Mouse (Mus musculus) frontal cortex, postnatal 36 days (tissue): ENCODE measurements at regions not wholly inside any gene's neighbourhood (a gene's known extent, or its start where the extent isn't known, plus 50 kb on each side); places are given as distances from the start of the nearest gene placed in this dataset.
A peak's percentile ranks its signal among the peaks of the same experiment; 100 is the strongest.

ENCODE experiments used
- DNase-seq, 2 experiments: peaks; one replicate each; pipeline ENCODE4 v3.0.0; 2022; ENCODE audit warnings: low spot score in 2 of 2

- no peak for DNase-seq
These were observed 1041.6 kb upstream of the Got2 start for GRCm38 (mm10) chr8:96929901-96930300.

DNA sequence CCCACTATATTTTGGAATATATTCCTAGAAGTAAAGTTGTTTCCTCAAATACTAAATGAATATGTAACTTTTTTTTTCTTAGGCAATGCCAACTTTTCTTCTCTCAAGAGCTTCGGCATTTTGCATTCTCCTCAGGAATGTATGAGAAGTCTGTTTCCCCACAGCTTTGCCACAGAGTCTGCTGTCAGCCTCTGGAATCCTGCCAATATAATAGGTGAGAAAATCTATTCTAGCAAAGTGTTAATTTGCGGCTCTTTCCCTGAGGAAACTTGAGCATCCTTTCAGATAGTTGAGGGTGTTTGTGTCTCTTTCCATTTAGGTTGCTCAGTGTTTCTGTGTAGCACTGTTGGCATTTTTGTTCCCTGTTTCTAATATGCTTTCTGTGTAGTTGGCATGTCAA is 992.6 kb upstream of the Got2 start:
- no peak for DNase-seq

DNA sequence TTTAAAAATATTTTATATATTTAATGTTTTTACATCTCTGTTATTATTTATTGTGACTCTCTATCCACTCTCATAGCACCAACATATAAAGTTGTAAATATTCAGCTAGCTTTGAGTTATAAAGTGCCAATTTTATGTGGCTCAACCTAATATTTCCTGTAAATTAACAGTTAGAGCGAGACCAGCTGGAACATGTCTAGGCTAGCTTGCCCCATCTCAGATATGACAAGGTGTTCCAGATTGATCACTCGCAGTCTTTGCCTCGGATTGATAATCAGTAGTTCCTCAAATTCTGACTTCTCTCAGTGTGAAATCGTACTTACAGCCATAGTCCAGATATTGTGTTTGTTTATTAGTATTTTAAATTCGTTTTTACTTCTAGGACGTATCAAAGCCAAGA is 990.4 kb upstream of the Got2 start:
- no peak for DNase-seq

DNA sequence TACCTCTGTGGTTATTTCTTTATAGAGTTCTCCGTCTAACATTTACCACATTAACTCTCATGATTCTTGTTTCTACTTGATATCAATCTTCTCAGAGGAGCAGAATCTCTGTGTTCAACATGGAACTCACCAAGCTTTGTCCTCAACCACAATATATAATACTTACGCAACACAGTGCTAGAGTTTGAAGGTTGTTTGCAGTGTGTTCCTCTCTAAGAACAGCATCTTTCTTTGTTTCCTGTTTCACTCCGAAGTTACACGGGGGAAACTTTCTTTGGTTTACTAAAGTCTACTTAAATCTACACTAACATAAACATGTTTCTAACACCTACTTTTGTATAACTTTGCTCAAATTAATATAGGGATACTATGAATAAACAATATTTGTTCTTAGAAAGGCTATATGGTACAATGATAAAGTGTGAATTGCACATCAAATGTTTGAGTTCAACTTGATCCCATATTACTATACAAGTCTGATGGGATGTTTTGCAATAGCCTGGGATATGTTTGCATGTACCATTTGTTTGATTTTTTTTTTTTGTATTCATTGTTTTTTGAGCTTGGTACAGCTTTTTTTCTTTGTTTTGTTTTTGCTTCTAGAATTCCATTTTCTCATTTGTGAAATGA is 985.2 kb upstream of the Got2 start:
- DNase-seq = no peak

DNA sequence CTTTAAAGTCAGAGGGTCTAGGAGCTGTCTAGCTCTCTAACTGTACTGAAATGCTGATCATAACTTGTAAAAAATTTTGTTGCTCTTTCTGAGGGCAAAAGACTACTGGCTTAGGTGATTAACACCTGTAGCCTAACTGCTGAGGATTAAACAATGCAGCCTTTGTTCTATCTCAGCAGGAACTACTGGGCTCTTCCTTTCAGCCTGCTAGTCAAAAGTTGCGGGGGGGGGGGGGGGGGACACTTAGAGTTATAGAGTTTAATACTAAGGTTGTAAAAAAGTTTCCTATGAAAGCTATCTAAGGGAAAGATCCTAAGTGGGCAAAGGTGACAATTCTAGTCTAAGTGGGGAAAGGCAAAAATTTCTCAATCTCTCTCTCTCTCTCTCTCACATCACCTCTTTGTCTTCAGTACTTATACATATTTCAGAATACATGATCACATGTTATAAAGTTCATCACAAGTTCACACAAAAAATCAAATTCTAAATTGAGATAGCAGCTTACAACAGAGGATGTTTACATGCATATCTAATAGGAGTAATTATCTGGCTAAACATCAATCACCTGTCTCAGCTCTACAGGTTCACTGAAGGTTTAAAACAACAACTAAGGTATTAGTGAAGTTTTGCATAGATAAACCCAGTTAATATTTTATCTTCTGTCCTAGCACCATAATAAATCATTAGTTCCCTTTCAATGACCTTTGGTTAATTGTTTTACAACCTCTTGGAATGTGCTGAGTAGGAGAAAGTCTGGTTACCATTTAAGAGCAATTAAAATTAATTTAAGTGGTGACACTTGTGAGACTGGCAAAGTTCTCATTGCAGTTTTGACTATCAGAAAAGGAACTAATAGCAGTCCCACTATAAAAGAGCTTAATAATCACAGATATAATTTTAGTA is 980.1 kb upstream of the Got2 start:
- no peak for DNase-seq

- DNase-seq = no peak
These were observed 976.3 kb upstream of the Got2 start for GRCm38 (mm10) chr8:96864606-96865005.

DNA sequence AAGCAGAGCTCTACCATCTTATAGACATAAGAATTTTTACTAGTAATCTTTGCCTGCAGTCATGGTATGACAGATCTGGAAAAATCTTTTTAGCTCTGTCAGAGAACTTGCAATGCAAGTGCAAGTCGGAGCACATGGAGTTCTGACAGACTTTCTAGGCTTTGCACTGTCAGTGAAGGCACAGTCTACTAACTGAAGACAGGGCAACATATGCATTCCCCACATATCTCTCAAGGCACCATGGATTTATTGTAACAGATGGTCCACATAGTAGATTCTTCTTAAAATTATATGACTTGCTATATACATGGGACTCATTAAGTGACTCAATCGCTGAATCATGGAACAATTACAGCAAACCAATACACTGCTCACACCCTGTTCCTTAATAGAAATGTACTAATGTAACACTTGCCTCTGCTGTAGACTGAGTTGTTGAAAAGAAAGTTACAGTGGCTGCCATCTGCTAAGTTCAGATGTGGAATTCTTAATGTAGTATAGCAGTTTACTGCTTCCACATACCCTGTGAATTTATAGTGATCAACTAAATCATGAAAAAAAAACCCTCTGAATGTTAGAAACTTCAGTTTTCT is 972.6 kb upstream of the Got2 start:
- DNase-seq = peak in 1 of 2 experiments; percentile 17

DNA sequence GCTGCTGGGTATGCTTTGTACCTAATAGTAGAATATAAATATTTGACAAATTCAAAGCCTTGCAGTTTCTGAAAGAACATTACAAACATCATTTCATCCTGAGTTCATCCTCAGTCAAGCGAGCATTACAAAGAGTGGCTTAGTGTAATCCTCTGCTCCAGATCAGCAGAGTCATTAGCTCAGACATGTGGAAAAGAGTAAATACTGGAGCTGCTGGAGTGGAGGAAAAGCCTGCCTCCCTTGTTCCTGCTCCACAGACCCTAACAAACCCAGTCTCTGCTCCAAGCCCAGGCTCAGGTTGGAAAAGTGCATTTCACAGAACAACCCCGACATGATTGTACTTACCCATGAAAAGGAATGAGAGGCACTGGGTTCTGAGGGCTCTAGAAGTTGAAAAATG is 955.2 kb upstream of the Got2 start:
- DNase-seq = no peak

DNA sequence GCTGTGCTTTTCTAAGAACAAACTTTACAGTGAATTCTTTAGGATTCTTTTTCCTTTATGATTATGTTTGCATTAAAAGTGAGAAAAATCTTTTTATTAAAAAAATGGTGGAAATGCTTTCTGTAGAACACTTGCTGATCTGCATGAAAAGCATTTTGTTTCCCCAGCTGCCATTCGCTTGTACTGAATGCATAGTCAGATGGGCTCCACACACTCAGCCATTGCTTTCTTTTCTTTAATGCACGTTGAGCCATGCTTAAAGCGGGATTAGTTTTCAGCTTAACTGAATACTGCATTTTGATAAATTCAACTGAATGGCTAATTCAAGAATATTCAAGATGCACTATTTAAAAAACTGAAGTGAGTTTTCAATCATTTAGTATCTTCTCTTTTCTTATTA is 947.2 kb upstream of the Got2 start:
- DNase-seq = no peak

- no peak for DNase-seq
These were observed 946.3 kb upstream of the Got2 start for GRCm38 (mm10) chr8:96834673-96835072.

GRCm38 (mm10) chr8:96829253-96829652 is 940.9 kb upstream of the Got2 start:
- no peak for DNase-seq

- DNase-seq = peak in 1 of 2 experiments; percentile 6
These were observed 922.2 kb upstream of the Got2 start for GRCm38 (mm10) chr8:96810550-96810949.
